Mouse (Mus musculus) lung, adult 2 months (tissue): ENCODE data around the gene Olfr811. TPM values are rescaled to one million over a fixed set of nuclear protein-coding genes. Genes with fewer than 3 reads are reported as not detected.

Experiments used
- DNase-seq: peaks from one replicate; pipeline ENCODE4 v3.0.0; 2022
- H3K4me1 ChIP-seq: fragments of 200-500 bp; 2 replicates; pipeline ENCODE4 v1.6.1; 2011; ENCODE audit warnings: low read length; ENCODE audit not compliant: control insufficient read depth, insufficient read depth
- H3K4me3 ChIP-seq: fragments of 200-500 bp; replicated peaks from 2 replicates; pipeline ENCODE3; 2011; ENCODE audit warnings: low read depth, mild to moderate bottlenecking, control low read depth, low read length; ENCODE audit errors: extremely low read depth
- CTCF ChIP-seq: fragments of 200-500 bp; IDR thresholded peaks from 2 replicates; pipeline ENCODE4 v1.5.1; 2011; ENCODE audit warnings: mild to moderate bottlenecking, low read length, control low read depth; ENCODE audit not compliant: insufficient read depth
- POLR2A ChIP-seq: fragments of 200-500 bp; IDR thresholded peaks from 2 replicates; pipeline ENCODE4 v1.6.1; 2011; ENCODE audit warnings: low read depth, mild to moderate bottlenecking, control low read depth, low read length, borderline replicate concordance; ENCODE audit errors: extremely low read depth
- WGBS: fragments of 180-500 bp; shearing (Covaris S2); methylation state at CpG from one replicate; pipeline ENCODE4 v1.1.7; 2018; 5-methylcytosine and 5-hydroxymethylcytosine counted together
- polyA plus RNA-seq: library from polyadenylated mRNA; depleted of rRNA; stranded (reverse); fragments of >200 nt; gene quantifications from 2 replicates; pipeline ENCODE4 v1.2.3, GENCODE M21; 2012; rRNA removed

Olfr811 gene
- not detected in 2 replicates for polyA plus RNA-seq

DNA sequence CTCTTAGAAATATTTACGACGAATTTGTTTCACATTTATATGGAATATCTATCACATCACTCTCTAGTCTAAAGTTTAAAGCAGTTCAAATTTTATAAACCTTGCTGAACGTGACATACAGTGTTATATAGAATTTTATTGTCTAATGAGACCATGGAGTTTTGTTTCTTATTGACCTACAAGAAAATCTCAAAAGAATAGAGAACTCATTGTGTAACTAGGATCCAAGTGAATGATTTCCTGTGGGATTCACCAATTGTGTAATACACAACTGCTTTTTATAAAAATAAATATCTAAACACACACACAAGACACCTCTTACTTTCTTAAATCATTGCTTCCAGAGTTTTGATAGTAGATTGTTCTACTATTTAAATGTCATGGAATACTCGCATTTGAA, at the start of gene Olfr811:
TSS of gene Olfr811 (minus strand) at position 101 of the 400 bp plus-strand sequence.
- no peak for DNase-seq
- Histone ChIP-seq H3K4me3 (no peak within 1 kb of the TSS), H3K4me1 (no peaks in the 10 kb centered on the region)
- WGBS: 76% methylated on average over 4 of the region's 4 CpGs
- TF ChIP-seq CTCF (no peak), POLR2A (no peak)

DNA sequence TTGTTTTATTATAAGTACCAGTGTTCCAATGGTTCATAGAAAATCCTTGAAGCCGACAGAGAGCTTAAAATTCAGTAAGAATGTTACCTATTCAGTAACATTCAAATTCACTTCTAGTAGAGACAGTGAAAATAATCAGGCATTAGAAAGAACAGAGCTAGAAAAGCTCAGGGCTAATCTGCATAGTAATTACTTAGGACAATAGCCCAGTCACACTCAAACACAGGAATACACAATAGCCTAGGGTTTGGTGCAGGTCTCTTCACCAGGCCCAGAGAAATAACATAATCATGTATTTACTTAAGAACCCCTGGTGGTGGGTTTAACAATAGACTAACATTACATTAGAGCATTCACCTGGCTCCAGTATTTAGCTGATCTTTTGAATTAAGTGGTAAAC, 43.1 kb upstream of the Olfr811 start:
- no peak for DNase-seq
- 80% methylated on average over 1 of the region's 1 CpGs for WGBS
- H3K4me3 ChIP-seq: no peak overlapping the region
- TF ChIP-seq POLR2A (no peak), CTCF (no peak)
- no peaks in the 10 kb centered on the region for H3K4me1 ChIP-seq

DNA sequence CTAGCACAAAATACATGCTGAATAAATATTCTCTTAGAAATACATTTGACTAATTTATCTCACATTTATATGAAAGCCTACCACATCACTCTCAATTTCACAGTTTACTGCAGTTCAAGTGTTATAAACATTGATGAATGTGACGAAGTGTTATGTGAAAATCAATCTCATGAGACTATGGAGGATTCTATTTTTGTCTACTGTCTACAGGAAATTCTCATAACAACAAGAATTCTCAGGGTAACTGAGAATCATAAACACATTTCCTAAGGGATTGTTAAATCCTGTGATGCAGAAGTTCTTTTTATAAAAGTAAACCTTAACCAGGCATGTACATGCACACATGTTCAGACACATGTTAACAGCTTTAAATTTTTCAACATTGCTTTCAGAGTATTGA, 41.8 kb upstream of the Olfr811 start, which contains the start of gene Olfr812:
TSS of gene Olfr812 (minus strand) at position 101 of the 400 bp plus-strand sequence.
- no peak for DNase-seq
- 23% methylated on average over 1 of the region's 1 CpGs for WGBS
- H3K4me3 ChIP-seq: no peak within 1 kb of the TSS
- H3K4me1 ChIP-seq: no peaks in the 10 kb centered on the region
- TF ChIP-seq CTCF (no peak), POLR2A (no peak)

DNA sequence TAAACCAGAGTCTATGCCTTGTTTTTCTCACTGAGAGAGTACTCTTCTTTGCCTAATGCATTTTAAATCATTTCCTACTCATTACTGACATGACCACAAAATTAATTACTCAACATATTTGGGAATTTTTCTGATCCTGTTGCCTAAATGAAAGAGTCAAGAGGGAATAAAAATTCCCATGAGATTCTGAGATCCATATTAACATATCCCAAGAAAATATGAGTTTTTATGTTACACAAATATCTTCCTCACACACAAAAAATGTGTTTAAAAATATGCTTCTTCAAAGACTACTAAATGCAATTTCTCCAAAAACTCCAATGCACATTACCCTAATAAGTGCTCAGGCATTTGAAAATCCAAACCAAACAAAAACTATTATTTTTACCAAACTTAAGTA, 9.4 kb downstream of the Olfr811 start, which contains the start of gene Olfr810:
TSS of gene Olfr810 (minus strand) at position 101 of the 400 bp plus-strand sequence.
- H3K4me3 ChIP-seq: no peak within 1 kb of the TSS
- no peaks in the 10 kb centered on the region for H3K4me1 ChIP-seq
- no peak for DNase-seq
- TF ChIP-seq POLR2A (no peak), CTCF (no peak)

DNA sequence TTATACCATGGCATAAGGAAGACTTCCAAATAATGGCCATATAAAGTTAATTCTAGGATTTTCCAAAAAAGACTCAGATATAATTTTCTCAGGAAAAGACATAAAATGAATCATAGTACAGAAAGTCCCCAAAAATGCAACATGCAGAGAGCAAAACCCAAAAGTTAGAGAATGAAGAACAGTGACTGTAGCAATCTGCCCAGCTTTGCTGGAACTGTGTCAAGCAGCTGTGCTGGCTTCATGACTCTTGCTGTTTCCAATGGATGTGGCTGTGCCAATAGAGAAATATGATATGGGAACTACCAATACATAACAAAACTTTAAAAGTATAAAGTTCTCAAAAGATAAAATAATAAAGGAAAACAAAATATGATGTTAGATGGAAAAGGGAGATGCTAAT, 26.1 kb downstream of the Olfr811 start:
- DNase-seq: no peak
- no peak for TF ChIP-seq POLR2A

DNA sequence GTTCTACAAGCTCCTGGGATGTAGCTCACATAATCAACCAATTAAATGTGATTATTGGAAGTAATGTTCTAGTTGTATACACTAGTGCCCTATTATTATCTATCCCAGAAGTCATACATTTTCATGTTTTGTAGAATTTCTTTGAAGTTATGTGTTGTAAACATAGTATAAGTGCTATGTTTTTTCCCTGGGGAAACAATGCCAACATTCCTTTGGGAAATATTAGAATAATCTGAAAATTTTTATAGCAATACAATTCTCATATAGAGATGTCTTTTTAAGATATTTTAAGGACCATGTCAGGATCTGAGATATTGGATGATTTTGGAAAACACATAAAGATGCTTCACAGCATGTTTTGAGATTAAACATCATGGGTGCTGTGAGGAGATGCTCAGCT, 29.9 kb downstream of the Olfr811 start, which contains the start of gene Olfr809:
TSS of gene Olfr809 (plus strand) at position 301 of the 400 bp plus-strand sequence.
- TF ChIP-seq POLR2A (no peak), CTCF (no peak)
- no peak within 1 kb of the TSS for H3K4me3 ChIP-seq
- no peak for DNase-seq
- H3K4me1 ChIP-seq: no peaks in the 10 kb centered on the region

More for the DNA sequence above, 26.1 kb downstream of the Olfr811 start:
- Histone ChIP-seq H3K4me1 (no peaks in the 10 kb centered on the region), H3K4me3 (no peak overlapping the region)

DNA sequence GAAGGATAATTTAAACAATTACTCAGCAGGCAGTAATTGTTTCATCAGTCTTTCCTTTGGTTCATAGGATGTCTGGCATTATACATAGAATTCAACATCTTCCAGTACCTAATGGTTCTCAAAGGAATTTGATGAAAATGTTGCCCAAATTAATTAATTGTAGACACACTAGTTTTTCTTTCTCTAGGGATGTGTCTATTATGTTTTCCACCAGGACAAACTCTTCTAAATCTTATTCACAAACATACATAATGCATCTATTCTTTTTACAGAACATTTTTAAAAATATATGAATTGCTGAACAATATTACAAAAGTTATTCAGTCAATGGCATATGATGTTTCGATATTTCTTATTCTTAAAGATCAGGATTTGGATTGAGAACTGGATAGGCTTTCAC, 39.0 kb downstream of the Olfr811 start, which contains the start of gene Olfr808:
TSS of gene Olfr808 (plus strand) at position 301 of the 400 bp plus-strand sequence.
- Histone ChIP-seq H3K4me1 (no peaks in the 10 kb centered on the region), H3K4me3 (no peak within 1 kb of the TSS)
- 88% methylated on average over 1 of the region's 1 CpGs for WGBS
- no peak for DNase-seq
- TF ChIP-seq CTCF (no peak), POLR2A (no peak)

DNA sequence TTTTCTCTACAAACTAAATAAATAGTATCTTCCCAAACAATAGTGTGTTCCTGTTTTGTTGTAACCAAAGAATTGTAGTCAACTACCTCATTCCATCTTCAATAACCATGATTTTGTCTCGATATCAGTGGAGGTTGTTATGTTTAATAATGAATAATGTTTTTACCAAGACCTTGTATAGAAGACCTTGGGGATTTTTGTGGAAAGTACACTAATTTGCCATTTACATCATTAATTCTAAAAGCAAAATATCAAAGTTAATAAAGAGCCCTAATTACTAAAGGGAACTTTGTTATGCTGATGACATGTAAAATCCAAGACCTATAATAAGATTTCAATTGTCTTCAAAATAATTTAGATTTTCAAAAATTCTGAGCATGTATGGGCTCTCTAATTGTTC, 46.5 kb downstream of the Olfr811 start, which contains the start of gene Olfr807:
TSS of gene Olfr807 (minus strand) at position 101 of the 400 bp plus-strand sequence.
- H3K4me3 ChIP-seq: no peak within 1 kb of the TSS
- DNase-seq: no peak
- TF ChIP-seq CTCF (no peak), POLR2A (no peak)
- no peaks in the 10 kb centered on the region for H3K4me1 ChIP-seq
- 70% methylated on average over 1 of the region's 1 CpGs for WGBS

Other genes starting within 250 kb of the Olfr811 start
- gene Olfr794, start 236.7 kb downstream of the Olfr811 start, polyA plus RNA-seq: not detected in 2 replicates
- gene Olfr796, start 191.8 kb downstream of the Olfr811 start, polyA plus RNA-seq: not detected in 2 replicates
- gene Olfr798, start 176.5 kb downstream of the Olfr811 start, polyA plus RNA-seq: not detected in 2 replicates
- gene Olfr799, start 166.9 kb downstream of the Olfr811 start, polyA plus RNA-seq: not detected in 2 replicates
- not detected in 2 replicates for gene Olfr800, start 146.7 kb downstream of the Olfr811 start, polyA plus RNA-seq
- not detected in 2 replicates for gene Olfr801, start 130.5 kb downstream of the Olfr811 start, polyA plus RNA-seq
- not detected in 2 replicates for gene Olfr802, start 116.2 kb downstream of the Olfr811 start, polyA plus RNA-seq
- not detected in 2 replicates for gene Olfr803, start 110.1 kb downstream of the Olfr811 start, polyA plus RNA-seq
- gene Olfr804, start 101.2 kb downstream of the Olfr811 start, polyA plus RNA-seq: not detected in 2 replicates
- not detected in 2 replicates for gene Olfr805, start 75.0 kb downstream of the Olfr811 start, polyA plus RNA-seq
- not detected in 2 replicates for gene Olfr806, start 62.5 kb downstream of the Olfr811 start, polyA plus RNA-seq
- gene Olfr807, start 46.6 kb downstream of the Olfr811 start, polyA plus RNA-seq: not detected in 2 replicates
- gene Olfr808, start 38.9 kb downstream of the Olfr811 start, polyA plus RNA-seq: not detected in 2 replicates
- not detected in 2 replicates for gene Olfr809, start 29.8 kb downstream of the Olfr811 start, polyA plus RNA-seq
- gene Olfr810, start 9.5 kb downstream of the Olfr811 start, polyA plus RNA-seq: not detected in 2 replicates
- not detected in 2 replicates for gene Olfr812, start 41.7 kb upstream of the Olfr811 start, polyA plus RNA-seq
- gene Olfr813, start 51.0 kb upstream of the Olfr811 start, polyA plus RNA-seq: not detected in 2 replicates
- gene Olfr814, start 75.5 kb upstream of the Olfr811 start, polyA plus RNA-seq: not detected in 2 replicates
- not detected in 2 replicates for gene Olfr815, start 101.5 kb upstream of the Olfr811 start, polyA plus RNA-seq
- gene Olfr816, start 111.2 kb upstream of the Olfr811 start, polyA plus RNA-seq: not detected in 2 replicates
- gene Olfr818, start 144.7 kb upstream of the Olfr811 start, polyA plus RNA-seq: not detected in 2 replicates
- gene Olfr819, start 162.9 kb upstream of the Olfr811 start, polyA plus RNA-seq: not detected in 2 replicates
- not detected in 2 replicates for gene Olfr247, start 171.7 kb upstream of the Olfr811 start, polyA plus RNA-seq
- not detected in 2 replicates for gene Gm10310, start 180.7 kb upstream of the Olfr811 start, polyA plus RNA-seq
- not detected in 2 replicates for gene Olfr820, start 208.2 kb upstream of the Olfr811 start, polyA plus RNA-seq
- not detected in 2 replicates for gene Olfr821, start 226.0 kb upstream of the Olfr811 start, polyA plus RNA-seq